Mouse (Mus musculus) G1E (cell line): ENCODE measurements at regions not wholly inside any gene's neighbourhood (a gene's known extent, or its start where the extent isn't known, plus 50 kb on each side); places are given as distances from the start of the nearest gene placed in this dataset.

ENCODE experiments used
- ATAC-seq: 2 replicates; pipeline ENCODE4 v1.8.0; 2016; ENCODE audit warnings: mild to moderate bottlenecking; ENCODE audit not compliant: insufficient number of reproducible peaks, poor library complexity, low FRiP score, severe bottlenecking; ENCODE audit errors: extremely low read depth
- DNase-seq: peaks from one replicate; pipeline ENCODE4 v3.0.0; 2012; ENCODE audit warnings: low spot score
- H3K27me3 ChIP-seq: 2 replicates; pipeline ENCODE4 v1.6.1; 2012; ENCODE audit warnings: mild to moderate bottlenecking, low read length, inconsistent platforms; ENCODE audit not compliant: insufficient read depth
- H3K36me3 ChIP-seq: replicated peaks from 2 replicates; pipeline ENCODE3; 2012; ENCODE audit warnings: mild to moderate bottlenecking, inconsistent platforms
- H3K4me1 ChIP-seq: 2 replicates; pipeline ENCODE4 v1.6.1; 2012; ENCODE audit warnings: low read depth, low read length, inconsistent platforms, mixed read lengths; ENCODE audit not compliant: insufficient read depth
- H3K4me3 ChIP-seq: 2 replicates; pipeline ENCODE4 v1.5.1; 2012; ENCODE audit warnings: low read depth, mild to moderate bottlenecking, inconsistent platforms, low read length, moderate library complexity, mixed read lengths
- H3K9me3 ChIP-seq: replicated peaks from 2 replicates; pipeline ENCODE4 v1.6.1; 2012; ENCODE audit warnings: inconsistent platforms
- CTCF ChIP-seq: IDR thresholded peaks from 2 replicates; pipeline ENCODE4 v1.5.1; 2012; ENCODE audit warnings: low read depth, low read length, inconsistent platforms, mixed read lengths
- GATA1 ChIP-seq: IDR thresholded peaks from 2 replicates; pipeline ENCODE4 v1.6.1; 2012; ENCODE audit warnings: borderline replicate concordance, low read length, inconsistent platforms, mixed read lengths
- GATA2 ChIP-seq: IDR thresholded peaks from 2 replicates; pipeline ENCODE4 v1.6.1; 2012; ENCODE audit warnings: low read depth, low read length, inconsistent platforms, borderline replicate concordance
- POLR2AphosphoS5 ChIP-seq: IDR thresholded peaks from 2 replicates; pipeline ENCODE4 v1.6.1; 2012; ENCODE audit warnings: low read depth, low read length, inconsistent platforms; ENCODE audit not compliant: insufficient replicate concordance
- TAL1 ChIP-seq: conservative IDR thresholded peaks from 2 replicates; pipeline ENCODE4 v1.6.1; 2012; ENCODE audit warnings: low read depth, low read length, inconsistent platforms, mixed read lengths

DNA sequence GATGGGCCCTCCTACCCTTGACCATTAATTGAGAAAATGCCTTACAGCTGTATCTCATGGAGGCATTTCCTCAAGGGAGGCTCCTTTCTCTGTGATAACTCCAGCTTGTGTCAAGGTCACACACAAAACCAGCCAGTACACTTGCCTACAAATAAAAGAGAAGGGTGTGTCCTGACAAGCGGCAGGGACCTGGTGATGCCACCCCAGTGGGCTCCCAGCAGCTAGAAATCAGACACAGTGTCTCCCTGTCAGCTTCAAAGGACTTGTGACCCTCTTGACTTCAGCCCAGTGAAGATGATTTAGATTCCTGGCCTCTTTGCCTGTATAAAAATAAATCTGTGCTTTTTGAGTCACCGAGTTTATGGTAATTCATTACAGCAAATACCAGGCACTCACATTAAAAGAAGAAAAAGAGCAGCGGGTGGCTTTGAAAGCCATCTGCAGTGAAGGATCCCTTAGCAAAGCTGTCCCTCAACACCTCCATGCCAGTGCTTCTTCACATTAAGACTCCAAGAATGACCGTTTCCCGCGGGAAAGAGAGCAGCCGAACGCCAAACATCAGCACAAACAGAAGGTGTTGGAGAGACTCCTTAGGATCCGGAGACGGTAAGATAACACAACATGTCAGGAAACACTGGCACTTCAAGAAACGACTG is 273.5 kb downstream of the Gxylt1 start:
- H3K4me1 ChIP-seq = no peaks in the 10 kb centered on the region
- H3K9me3 ChIP-seq = peaks cover 41% of the 10 kb centered on the region
- no peaks in the 10 kb centered on the region for H3K27me3 ChIP-seq
- H3K4me3 ChIP-seq = no peak overlapping the region
- DNase-seq (no peak), ATAC-seq (no peak)
- H3K36me3 ChIP-seq = no peaks in the 10 kb centered on the region
- TF ChIP-seq POLR2AphosphoS5 (no peak), CTCF (no peak), GATA2 (no peak), GATA1 (no peak), TAL1 (no peak)

DNA sequence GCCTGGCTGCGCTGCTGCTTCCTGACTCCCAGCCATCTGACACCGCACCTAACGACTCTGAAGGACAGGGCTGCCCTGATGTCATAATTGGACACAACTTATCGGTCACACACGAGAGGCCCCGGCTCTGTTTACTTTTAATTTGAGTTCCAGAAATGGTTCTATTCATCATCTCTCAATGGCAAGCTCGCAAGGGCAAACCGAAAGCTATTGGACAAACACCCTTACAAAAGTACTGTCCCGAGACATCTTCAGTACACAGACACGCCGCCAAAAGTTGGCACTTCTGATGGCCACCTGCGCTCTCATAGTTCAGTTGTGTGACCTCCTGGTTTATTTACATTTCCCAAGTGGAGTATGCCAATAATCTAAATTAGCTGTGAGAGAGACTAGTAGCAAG is 274.9 kb downstream of the Gxylt1 start:
- ATAC-seq (no peak), DNase-seq (no peak)
- no peaks in the 10 kb centered on the region for H3K27me3 ChIP-seq
- H3K36me3 ChIP-seq = no peaks in the 10 kb centered on the region
- no peaks in the 10 kb centered on the region for H3K4me1 ChIP-seq
- H3K9me3 ChIP-seq = peaks cover 40% of the 10 kb centered on the region
- H3K4me3 ChIP-seq = no peak overlapping the region
- TF ChIP-seq CTCF = no peak
- no peak for TF ChIP-seq GATA1
- no peak for TF ChIP-seq POLR2AphosphoS5
- TF ChIP-seq GATA2 = no peak
- TF ChIP-seq TAL1 = no peak

DNA sequence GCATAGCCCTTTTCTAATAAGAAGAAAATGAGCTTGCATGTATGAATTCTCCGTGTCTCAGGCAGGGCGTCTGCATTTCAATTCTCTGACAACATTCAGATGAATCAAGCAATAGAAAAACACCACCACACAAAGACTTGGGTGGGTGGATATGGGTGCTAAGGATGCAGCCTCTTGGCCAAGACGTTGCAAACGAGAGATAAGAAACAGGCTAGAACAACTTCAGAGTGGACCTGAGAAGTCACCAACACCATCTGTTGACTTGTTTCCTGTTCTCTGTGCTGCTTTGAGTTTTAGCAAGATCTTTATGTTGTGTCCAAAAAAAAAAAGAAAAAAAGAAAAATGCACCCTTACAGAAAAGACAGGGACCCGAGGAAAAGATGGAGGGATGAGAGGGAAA is 277.0 kb downstream of the Gxylt1 start:
- no peaks in the 10 kb centered on the region for H3K4me1 ChIP-seq
- TF ChIP-seq GATA2 (no peak), TAL1 (no peak), CTCF (no peak), POLR2AphosphoS5 (no peak), GATA1 (no peak)
- DNase-seq = no peak
- H3K9me3 ChIP-seq = peaks cover 44% of the 10 kb centered on the region
- H3K4me3 ChIP-seq = no peak overlapping the region
- no peaks in the 10 kb centered on the region for H3K27me3 ChIP-seq
- no peaks in the 10 kb centered on the region for H3K36me3 ChIP-seq
- no peak for ATAC-seq

DNA sequence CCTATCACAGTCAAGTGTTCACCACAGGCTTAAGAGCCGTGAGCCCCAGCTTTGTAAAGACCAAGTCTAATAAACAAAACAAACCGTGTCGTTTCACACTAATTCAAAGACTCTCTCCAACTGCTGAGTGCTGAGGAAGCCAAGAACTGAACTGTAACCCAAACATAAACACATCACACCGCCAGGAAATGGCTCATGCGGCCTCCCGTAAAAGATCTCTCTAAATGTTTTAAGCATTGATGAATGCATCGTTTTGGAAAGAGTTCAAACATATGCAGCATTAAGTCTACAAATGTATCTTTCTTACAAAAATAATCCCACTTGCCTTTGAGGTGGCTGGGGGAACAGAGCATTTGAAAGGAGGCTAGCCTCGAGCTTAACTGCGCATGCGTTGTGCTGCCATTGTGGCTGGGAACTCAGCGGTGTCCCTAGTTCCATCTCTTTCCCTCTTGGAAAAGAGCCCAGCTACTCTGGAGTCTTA is 280.7 kb downstream of the Gxylt1 start:
- ATAC-seq (no peak), DNase-seq (no peak)
- Histone ChIP-seq H3K4me1 (no peaks in the 10 kb centered on the region), H3K4me3 (no peak overlapping the region), H3K27me3 (no peaks in the 10 kb centered on the region), H3K36me3 (no peaks in the 10 kb centered on the region), H3K9me3 (peaks cover 28% of the 10 kb centered on the region)
- TF ChIP-seq CTCF (no peak), TAL1 (no peak), GATA2 (no peak), GATA1 (no peak), POLR2AphosphoS5 (no peak)

DNA sequence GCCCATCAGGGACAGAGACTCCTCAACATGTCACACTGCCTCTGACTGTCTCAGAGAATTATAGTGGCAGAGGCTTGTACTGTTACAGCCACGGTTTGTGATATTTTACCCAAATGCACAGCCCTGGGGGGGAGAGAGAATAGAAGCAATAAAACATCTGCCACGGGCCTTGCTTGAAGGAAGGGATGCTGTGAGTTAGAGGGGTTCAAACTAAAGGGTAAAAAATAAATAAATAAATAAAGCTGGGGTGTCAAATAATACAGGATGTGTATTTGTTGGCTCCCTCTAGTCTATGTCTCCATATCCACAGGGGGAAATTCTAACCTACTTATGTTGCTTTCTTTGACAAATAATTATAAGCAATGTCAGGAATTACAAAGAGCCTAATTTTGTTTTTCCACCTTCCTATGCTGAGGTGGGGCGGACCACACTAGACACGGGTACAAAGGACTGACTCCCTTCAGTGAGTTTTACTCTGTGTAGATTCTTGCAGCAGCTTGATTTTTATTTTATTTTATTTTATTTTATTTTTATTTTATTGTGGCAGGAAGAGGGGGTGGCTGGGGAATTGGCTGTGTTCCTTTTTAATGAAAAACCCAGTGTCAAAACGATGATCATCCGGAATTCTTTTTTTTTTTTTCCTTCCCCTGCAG is 281.3 kb downstream of the Gxylt1 start:
- no peak for ATAC-seq

DNA sequence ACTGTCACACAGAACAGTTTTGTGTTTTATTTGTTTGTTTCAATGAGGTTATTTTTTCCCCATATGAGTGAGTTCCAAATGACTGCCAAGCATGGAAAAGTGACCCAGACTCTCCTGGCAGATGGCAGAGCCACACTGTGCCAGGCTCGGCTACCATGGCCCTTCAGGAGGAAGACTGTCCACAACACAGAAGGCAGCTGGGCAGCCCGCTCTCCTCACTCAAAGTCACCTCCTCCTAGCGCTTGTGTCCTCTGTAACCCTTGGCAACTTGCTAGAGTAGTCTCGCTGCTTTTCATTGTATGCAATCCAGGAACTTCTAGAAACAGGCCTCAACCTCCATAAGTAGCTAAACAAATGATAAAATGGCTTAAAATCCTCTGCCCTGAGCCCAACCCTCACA is 299.2 kb downstream of the Gxylt1 start:
- no peaks in the 10 kb centered on the region for H3K27me3 ChIP-seq
- H3K4me3 ChIP-seq = no peak overlapping the region
- H3K36me3 ChIP-seq = no peaks in the 10 kb centered on the region
- ATAC-seq (no peak), DNase-seq (no peak)
- TF ChIP-seq TAL1 (no peak), GATA1 (no peak), CTCF (no peak), POLR2AphosphoS5 (no peak), GATA2 (no peak)
- peaks cover 51% of the 10 kb centered on the region for H3K9me3 ChIP-seq
- no peaks in the 10 kb centered on the region for H3K4me1 ChIP-seq

More for the DNA sequence above, 281.3 kb downstream of the Gxylt1 start:
- H3K27me3 ChIP-seq = no peaks in the 10 kb centered on the region
- no peak for DNase-seq
- peaks cover 31% of the 10 kb centered on the region for H3K9me3 ChIP-seq
- TF ChIP-seq CTCF = no peak
- no peak for TF ChIP-seq POLR2AphosphoS5
- no peak for TF ChIP-seq GATA2
- TF ChIP-seq GATA1 = no peak
- TF ChIP-seq TAL1 = no peak
- H3K36me3 ChIP-seq = no peaks in the 10 kb centered on the region
- H3K4me1 ChIP-seq = no peaks in the 10 kb centered on the region
- H3K4me3 ChIP-seq = no peak overlapping the region

DNA sequence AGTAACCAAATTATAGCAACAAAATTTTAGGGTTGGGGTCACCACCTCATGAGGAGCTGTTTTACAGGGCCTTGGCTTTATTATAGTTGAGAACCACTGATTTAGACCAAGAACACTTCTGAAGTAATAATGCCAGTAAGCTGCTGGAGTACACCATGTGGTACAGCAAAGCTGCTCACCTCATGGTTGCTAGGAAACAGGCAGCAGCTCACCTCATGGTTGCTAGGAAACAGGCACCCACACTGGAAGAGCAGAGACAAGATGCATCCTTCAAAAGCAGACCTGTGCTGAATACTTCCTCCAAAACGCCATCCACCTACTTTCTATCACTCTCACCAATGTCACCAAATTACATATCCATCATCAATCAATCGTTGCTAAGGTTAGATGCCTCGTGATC is 300.0 kb downstream of the Gxylt1 start:
- H3K4me3 ChIP-seq = no peak overlapping the region
- H3K9me3 ChIP-seq = peaks cover 49% of the 10 kb centered on the region
- no peaks in the 10 kb centered on the region for H3K36me3 ChIP-seq
- no peaks in the 10 kb centered on the region for H3K4me1 ChIP-seq
- DNase-seq = no peak
- no peaks in the 10 kb centered on the region for H3K27me3 ChIP-seq
- ATAC-seq = no peak
- TF ChIP-seq CTCF = no peak
- no peak for TF ChIP-seq GATA2
- no peak for TF ChIP-seq GATA1
- no peak for TF ChIP-seq POLR2AphosphoS5
- no peak for TF ChIP-seq TAL1
